Mouse (Mus musculus): ENCODE results near the gene Serpina1e.
"Not testable (repeated sequence)": the region's sequence is repeated elsewhere in the genome, so short reads cannot be mapped to it uniquely, and the experiment has no call there.

Gene Serpina1e

DNA sequence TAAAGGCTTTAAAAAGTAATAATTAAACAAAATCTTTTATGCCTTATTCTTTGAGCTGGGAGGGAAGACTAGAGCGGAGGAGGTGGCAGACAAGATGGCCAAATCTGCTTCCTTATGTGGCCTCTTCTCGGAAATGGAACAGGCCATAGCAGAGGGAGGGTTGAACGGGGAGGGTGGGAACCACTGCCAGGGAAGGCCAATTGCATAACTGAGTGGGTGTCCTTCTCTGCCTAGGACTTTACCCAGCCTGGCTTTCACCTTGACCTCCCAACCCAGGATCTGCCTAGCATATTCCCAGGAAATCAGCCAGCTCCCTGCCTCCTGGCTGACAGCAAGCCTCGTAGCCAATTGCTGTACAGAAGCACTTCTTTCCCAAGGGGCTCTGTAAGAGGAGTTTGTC, 4.5 kb upstream of the Serpina1e start:
- peak; percentile 17 to 87 for DNase-seq (ENCODE audit: inconsistent age in 2 of 2, low spot score in 1 of 2)

DNA sequence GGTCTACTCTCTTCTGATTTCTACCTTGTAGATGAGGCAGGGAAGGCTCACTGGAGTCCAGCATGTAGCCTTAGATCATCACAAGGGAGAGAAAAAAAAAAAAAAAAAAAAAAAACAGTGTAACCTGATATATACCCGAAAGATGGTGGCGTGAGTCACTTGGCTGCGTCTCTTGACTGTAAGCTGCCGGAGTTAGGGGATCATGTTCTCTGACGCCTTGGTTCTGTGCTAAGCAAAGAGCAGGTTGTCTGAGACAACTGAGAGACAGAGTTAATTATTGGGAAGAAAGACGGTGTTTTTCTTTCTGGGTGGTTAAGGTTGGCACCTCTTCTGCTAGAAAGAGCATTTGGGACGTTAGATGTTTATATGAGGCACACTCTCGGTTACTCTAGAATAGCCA, 4.1 kb upstream of the Serpina1e start:
- no peak for DNase-seq (ENCODE audit: inconsistent age in 2 of 2, low spot score in 1 of 2)

DNA sequence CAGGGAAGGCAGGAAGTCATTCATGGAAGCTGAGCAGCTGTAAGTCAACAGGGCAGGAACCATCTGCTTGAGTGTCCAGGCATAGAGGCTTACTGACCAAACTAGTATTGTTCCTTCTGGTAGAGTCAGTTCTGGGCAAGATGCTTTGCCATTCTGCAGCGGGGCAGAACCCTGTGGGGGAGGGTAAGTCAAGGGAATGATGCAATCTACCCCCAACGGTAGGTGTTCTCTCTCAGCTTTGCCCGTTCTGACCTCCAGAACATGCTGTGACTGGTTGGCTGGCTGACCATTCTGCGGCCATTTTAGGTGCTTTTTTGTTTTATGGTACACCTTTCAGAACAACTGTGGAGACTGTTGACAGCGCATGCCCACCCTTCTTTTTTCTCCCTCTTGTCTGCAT, 3.6 kb upstream of the Serpina1e start:
- DNase-seq (ENCODE audit: inconsistent age in 2 of 2, low spot score in 1 of 2): no peak

DNA sequence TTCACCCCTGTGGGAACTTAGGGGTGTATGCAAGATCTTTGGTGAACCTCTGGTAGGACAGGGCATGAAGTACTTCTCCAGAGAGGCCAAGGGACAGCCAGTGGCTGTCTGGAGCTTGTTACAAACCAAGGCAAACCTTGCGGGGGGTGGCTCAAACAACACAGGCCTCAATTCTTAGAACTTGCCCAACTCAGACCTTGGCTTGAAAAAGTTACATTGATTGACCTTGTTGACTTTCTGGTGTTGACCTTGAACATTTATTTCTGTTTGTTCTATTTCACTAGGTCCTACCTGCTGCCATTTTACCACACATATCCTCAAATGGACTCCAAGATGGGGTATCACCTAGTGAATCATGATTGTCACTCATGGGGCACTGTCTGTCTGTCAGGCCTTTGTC, 2.9 kb upstream of the Serpina1e start:
- DNase-seq (ENCODE audit: inconsistent age in 2 of 2, low spot score in 1 of 2): no peak

DNA sequence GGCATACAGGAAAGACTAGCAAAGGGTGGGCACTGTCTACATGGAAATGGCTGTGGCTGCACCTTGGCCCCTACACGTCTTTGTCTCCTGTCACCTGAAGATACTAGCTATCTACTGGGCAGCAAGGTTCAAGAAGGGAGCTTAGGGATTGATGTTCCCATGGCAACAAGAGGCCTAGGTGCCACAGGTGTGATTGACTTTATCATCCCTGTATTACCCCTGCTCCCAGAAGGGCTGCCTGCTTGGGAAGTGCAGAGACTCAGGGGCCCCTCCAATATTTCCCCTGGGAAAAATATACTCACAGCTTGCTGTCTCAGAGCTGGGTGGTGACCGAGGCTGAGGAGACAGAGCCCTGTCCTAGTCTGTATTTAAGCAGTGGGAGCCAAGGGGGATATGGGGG, 2.2 kb downstream of the Serpina1e start:
- DNase-seq (ENCODE audit: inconsistent age in 2 of 2, low spot score in 1 of 2): not testable (repeated sequence)

DNA sequence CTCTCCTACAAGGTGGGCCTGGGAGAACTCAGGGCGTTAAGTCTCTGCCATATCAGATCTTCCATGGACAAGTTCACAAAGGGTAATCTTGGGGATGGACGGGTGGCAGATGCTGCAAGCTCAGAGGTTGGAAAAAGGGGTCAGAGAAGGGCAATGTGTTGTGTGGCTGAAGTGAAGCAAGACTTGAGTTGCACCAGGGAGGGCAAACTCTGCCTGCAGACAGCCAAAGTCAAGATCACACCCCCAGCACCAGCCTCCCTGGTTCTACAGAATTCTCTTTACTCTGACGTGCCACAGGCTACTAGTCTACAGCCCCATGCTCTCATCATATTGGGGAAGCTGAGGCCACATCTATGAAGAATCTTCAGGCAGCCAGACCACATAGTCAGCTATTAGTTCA, 5.8 kb downstream of the Serpina1e start:
- not testable (repeated sequence) for DNase-seq (ENCODE audit: inconsistent age in 2 of 2, low spot score in 1 of 2)

DNA sequence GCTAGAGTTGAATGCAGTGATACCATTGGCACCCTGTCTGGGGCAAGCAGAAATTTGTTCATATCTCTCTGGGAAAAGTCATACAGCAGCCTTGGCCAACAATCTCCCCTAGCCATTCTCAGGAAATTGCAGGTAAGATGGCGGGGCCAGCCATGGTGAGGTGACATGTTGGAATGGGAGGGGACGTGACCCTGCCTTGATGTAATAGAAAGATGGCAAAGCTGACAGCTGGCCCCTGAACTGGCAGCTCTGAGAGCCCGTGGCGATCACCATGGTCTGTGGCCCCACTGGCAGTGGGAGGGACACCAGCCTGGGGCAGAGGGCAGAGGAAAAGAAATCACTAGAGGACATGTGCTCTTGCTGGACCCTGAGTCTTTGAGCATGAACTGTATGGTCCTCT, 12.5 kb downstream of the Serpina1e start:
- no peak for DNase-seq (ENCODE audit: inconsistent age in 2 of 2, low spot score in 1 of 2)

DNA sequence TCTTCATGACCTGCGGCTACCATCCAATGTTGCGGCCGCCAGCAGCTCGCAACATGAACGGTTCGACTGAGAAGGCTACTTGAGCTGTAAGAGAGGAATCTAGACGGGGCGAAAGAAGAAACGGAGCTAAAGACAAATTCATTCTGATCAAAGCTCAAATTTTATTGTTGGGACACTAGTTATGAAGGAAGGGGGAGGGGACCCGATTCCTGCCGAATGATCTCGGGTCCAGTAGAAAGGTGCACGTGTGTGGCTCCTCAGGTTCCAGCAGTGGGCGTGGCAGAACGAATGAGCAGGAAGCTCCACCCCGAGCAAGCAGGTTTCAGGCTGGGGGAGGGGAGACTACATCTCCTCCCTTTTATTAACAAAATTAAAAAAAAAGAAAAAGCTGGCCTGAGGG, 49.6 kb downstream of the Serpina1e start:
- not testable (repeated sequence) for DNase-seq (ENCODE audit: inconsistent age in 2 of 2, low spot score in 1 of 2)

DNA sequence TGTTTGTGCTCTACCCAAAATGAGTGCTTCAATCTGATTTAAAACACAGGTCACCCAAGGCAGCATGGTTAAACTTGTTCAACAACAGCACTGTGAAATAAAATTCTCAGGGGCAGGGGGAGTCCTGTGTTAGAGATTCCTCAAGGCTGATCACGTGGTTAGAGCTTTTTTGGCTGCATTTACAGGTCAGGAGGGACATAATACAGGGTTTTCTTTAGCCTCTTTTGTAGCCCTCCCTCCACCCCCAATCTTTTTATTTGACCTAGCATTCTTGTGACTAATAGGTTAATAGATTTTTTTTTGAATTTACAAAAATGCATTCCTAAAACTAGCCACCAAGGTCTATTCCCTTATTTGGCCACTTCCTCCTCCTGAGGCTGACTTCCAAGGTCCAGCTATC, 51.0 kb downstream of the Serpina1e start:
- peak; percentile 33 to 86 for DNase-seq (ENCODE audit: inconsistent age in 2 of 2, low spot score in 1 of 2)

DNA sequence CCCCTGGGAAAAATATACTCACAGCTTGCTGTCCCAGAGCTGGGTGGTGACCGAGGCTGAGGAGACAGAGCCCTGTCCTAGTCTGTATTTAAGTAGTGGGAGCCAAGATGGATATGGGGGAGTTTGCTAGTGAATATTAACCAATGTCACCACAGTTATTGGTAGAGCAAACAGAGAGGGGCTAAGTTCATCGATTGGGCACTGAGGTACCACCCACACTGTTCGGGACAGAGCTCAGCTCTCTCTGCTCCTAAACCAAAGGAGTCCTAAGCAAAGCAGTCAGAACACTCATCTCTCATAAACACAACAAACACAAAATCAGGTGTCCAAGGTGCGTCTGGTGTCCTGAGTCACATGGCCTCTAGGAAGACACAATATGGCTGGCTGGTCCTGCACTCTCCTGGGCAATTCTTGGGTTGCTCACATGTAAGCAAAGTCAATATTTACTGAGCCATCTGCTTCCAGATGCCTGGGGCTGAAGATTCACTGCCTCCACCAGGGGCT, 53.9 kb downstream of the Serpina1e start, which contains the start of gene Serpina1c:
Serpina1c (minus strand) TSS at position 51 of the 504 bp plus-strand sequence.
- not testable (repeated sequence) for DNase-seq (ENCODE audit: inconsistent age in 2 of 2, low spot score in 1 of 2)

DNA sequence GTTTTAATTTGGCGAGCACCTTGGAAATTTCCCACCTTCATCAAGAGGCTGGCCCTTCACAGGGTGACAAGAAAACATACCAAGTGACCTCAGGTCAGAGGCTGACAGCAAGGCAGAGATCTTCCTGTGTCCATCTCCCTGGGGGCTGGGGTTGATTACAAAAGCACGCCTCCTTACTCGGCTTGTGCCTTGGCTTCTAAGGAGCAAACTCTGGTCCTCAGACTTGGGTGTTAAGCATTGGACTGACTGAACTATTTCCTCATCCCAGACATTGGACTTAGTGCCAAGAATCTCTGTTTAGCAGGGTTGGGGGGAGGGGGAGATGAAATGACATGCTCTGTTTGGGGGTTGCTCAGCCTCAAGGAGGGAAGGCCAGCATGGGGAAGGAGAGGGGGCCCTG, 56.8 kb downstream of the Serpina1e start:
- peak in 1 of 2 experiments; percentile 56 for DNase-seq (ENCODE audit: inconsistent age in 2 of 2, low spot score in 1 of 2)

All from adrenal gland, adult (tissue).